Comparison of ENCODE assay signal across 26 mouse cellular contexts in genomic region chr11:117068332-117068731, GRCm38 (mm10). TPM values are rescaled to one million over a fixed set of nuclear protein-coding genes. Genes with fewer than 3 reads are reported as not detected.
A peak's percentile ranks its signal among the peaks of the same experiment; 100 is the strongest.
DNase-seq lines count a peak whose midpoint lies in the region; ATAC-seq and TF ChIP-seq lines count a peak whose summit lies in the region.
"Had no signal": no experiment of that assay in that cellular context is flagged by ENCODE, and none has a peak within 500 bp of the region (broad histone marks: within the 10 kb centered on the region; RNA-seq: fewer than 3 reads in every experiment).

No protein-coding gene starts in this region.

- H3K9me3 ChIP-seq in lung, embryonic 14.5 days (ENCODE audit: low read depth, low read length): no peaks in the 10 kb centered on the region
- no peaks in the 10 kb centered on the region for H3K9me3 ChIP-seq in ES-E14 (ENCODE audit: control insufficient read depth, insufficient read depth, low read depth, low read length)
- H3K9me3 ChIP-seq: forebrain, embryonic 10.5 days; forebrain, embryonic 13.5 days; heart, embryonic 12.5 days; heart, embryonic 15.5 days; hindbrain, embryonic 10.5 days; hindbrain, embryonic 13.5 days; intestine, embryonic 15.5 days had no signal

- in situ Hi-C loops in ES-E14 (cut with MboI; ENCODE audit: low sequenced_read_pairs in 2 of 2, unreplicated experiment in 2 of 2): no loop called here

- no peaks in the 10 kb centered on the region for H3K27me3 ChIP-seq in lung, embryonic 14.5 days (ENCODE audit: insufficient read depth, low read length)

- H3K27ac ChIP-seq in lung, embryonic 14.5 days (ENCODE audit: low read depth): no peak overlapping the region
- no peak overlapping the region for H3K27ac ChIP-seq in ES-E14 (ENCODE audit: insufficient read depth, low read depth, low read length, poor library complexity, severe bottlenecking)
- H3K27ac ChIP-seq: forebrain, embryonic 10.5 days; forebrain, embryonic 13.5 days; heart, embryonic 15.5 days; hindbrain, embryonic 10.5 days; hindbrain, embryonic 13.5 days; intestine, embryonic 15.5 days had no signal

- H3K9ac ChIP-seq in lung, embryonic 14.5 days: no peak overlapping the region
- H3K9ac ChIP-seq in ES-E14 (ENCODE audit: insufficient read depth, low read depth, low read length, poor library complexity, severe bottlenecking): no peak overlapping the region
- H3K9ac ChIP-seq: forebrain, embryonic 13.5 days; heart, embryonic 12.5 days; heart, embryonic 15.5 days; hindbrain, embryonic 13.5 days; intestine, embryonic 15.5 days had no signal

- 69% methylated on average over 1 of the region's 1 CpGs for WGBS in lung, embryonic 14.5 days

- H3K4me3 ChIP-seq in lung, embryonic 14.5 days (ENCODE audit: low read depth, low read length): no peak overlapping the region
- H3K4me3 ChIP-seq in ES-E14 (ENCODE audit: insufficient read depth in 1 of 2, low read depth in 1 of 2, low read length in 2 of 2, poor library complexity in 1 of 2, severe bottlenecking in 1 of 2): no peak overlapping the region
- H3K4me3 ChIP-seq: forebrain, embryonic 10.5 days; forebrain, embryonic 13.5 days; heart, embryonic 12.5 days; heart, embryonic 15.5 days; hindbrain, embryonic 10.5 days; hindbrain, embryonic 13.5 days; intestine, embryonic 15.5 days had no signal

- H3K36me3 ChIP-seq in lung, embryonic 14.5 days (ENCODE audit: insufficient read depth): no peaks in the 10 kb centered on the region
- H3K36me3 ChIP-seq in ES-E14 (ENCODE audit: control insufficient read depth, insufficient read depth, low read length, poor library complexity, severe bottlenecking): no peaks in the 10 kb centered on the region
- H3K36me3 ChIP-seq: forebrain, embryonic 10.5 days; heart, embryonic 12.5 days; heart, embryonic 15.5 days; hindbrain, embryonic 10.5 days; hindbrain, embryonic 13.5 days; intestine, embryonic 15.5 days had no signal

- DNase-seq in lung, embryonic 14.5 days: peak; percentile 60
- no peak for DNase-seq in lung, postnatal 25 days (ENCODE audit: low spot score)
- peak; percentile 52 for DNase-seq in retina, postnatal 1 day
- no peak for DNase-seq in retina, embryonic 14.5 days (ENCODE audit: low spot score)
- no peak for DNase-seq in ES-E14 (ENCODE audit: low read depth, low spot score)
- no peak for DNase-seq in frontal cortex, adult 2 months (ENCODE audit: extremely low spot score in 1 of 2, low spot score in 1 of 2)
- no peak for DNase-seq in embryo, embryonic 10.5 days (ENCODE audit: low spot score)
- DNase-seq in spleen, postnatal 36 days (ENCODE audit: low spot score in 2 of 2): no peak
- DNase-seq: adrenal gland, postnatal 10 days; adrenal gland, postnatal 36 days; cerebellum, adult 2 months; cerebellum, postnatal 10 days; cerebellum, postnatal 36 days; gastrocnemius, postnatal 25 days; heart, adult 18-20 months; heart, postnatal 10 days; heart, postnatal 36 days had no signal

- no peaks in the 10 kb centered on the region for H3K4me1 ChIP-seq in lung, embryonic 14.5 days (ENCODE audit: insufficient read depth)
- H3K4me1 ChIP-seq in ES-E14 (ENCODE audit: control insufficient read depth in 2 of 2, insufficient read depth in 2 of 2, low read length in 2 of 2, poor library complexity in 1 of 2): no peaks in the 10 kb centered on the region
- H3K4me1 ChIP-seq: intestine, embryonic 15.5 days had no signal

- no peak for ATAC-seq in lung, embryonic 14.5 days (ENCODE audit: insufficient read depth)
- ATAC-seq: forebrain, embryonic 13.5 days; forebrain, embryonic 16.5 days; hindbrain, embryonic 16.5 days; intestine, embryonic 15.5 days had no signal

- TF ChIP-seq CTCF in lung, embryonic 14.5 days (IDR thresholded peaks at IDR 0.05; ENCODE audit: low read depth): no peak

- no peak overlapping the region for H3K4me2 ChIP-seq in lung, embryonic 14.5 days
- H3K4me2 ChIP-seq: forebrain, embryonic 13.5 days; heart, embryonic 12.5 days; heart, embryonic 15.5 days; hindbrain, embryonic 13.5 days; intestine, embryonic 15.5 days had no signal

TF ChIP-seq in ES-E14, 5 proteins besides CTCF, POLR2A, EP300 and RAD21:
- TF ChIP-seq CHD2 (IDR thresholded peaks at IDR 0.05; ENCODE audit: low read depth, low read length) (no peak), MAFK (IDR thresholded peaks at IDR 0.05; ENCODE audit: insufficient read depth, low read depth, low read length) (peak; percentile 67)

RNA-seq across cellular contexts. Expression of gene Sec14l1, which starts 46.6 kb away (rescaled TPM):
- polyA plus RNA-seq in lung, embryonic 14.5 days (2014; fragmentation: Nextera tagmentation; extraction: Ambion mirVana): 44.3 and 46.2 TPM in 2 replicates
- total RNA-seq in ES-E14 (2012; rRNA removed): 36.7 and 43.6 TPM in 2 replicates
- polyA plus RNA-seq in frontal cortex, adult 2 months (2012; rRNA removed): 214 and 229 TPM in 2 replicates

Comparison
In these comparisons a context has a peak if more than half of its experiments do, and no peak if none do; other contexts are left out.
1. DNase-seq: peak in lung, embryonic 14.5 days (single experiment) and retina, postnatal 1 day (single experiment); none in lung, postnatal 25 days (single experiment), retina, embryonic 14.5 days (single experiment), ES-E14 (single experiment), frontal cortex, adult 2 months (0 of 2), embryo, embryonic 10.5 days (single experiment) and spleen, postnatal 36 days (0 of 2).